Mouse (Mus musculus): ENCODE data around the gene Fntb.

- TF ChIP-seq CTCF (IDR thresholded peaks at IDR 0.05; ENCODE audit: low read depth, low read length) (no peak), EP300 (IDR thresholded peaks at IDR 0.05; ENCODE audit: insufficient read depth, low read depth, low read length) (no peak), POLR2A (IDR thresholded peaks at IDR 0.05; ENCODE audit: insufficient read depth, low read length) (no peak)
Observed at GRCm38 (mm10) chr12:76765354-76765851, at the start of gene Fntb, which contains the start of gene Churc1.

Data from ES-Bruce4 (cell line).